Mouse (Mus musculus) adrenal gland, adult 8-10 months (tissue): ENCODE results near the gene Tuba1b. TPM values are rescaled to one million over a fixed set of nuclear protein-coding genes. Genes with fewer than 3 reads are reported as not detected.

Source experiments
- DNase-seq: peaks from one replicate; pipeline ENCODE4 v3.0.0; 2022
- total RNA-seq, 4 experiments: library from RNA; stranded (reverse); gene quantifications; 2 replicates each; pipeline ENCODE4 v1.2.4; 2022

Tuba1b gene
- total RNA-seq, 4 experiments from 2014 or later: 199 to 221 (median 208) TPM

GRCm38 (mm10) chr15:98886667-98887387 is 47.5 kb downstream of the Tuba1b start:
- no peak for DNase-seq

DNA sequence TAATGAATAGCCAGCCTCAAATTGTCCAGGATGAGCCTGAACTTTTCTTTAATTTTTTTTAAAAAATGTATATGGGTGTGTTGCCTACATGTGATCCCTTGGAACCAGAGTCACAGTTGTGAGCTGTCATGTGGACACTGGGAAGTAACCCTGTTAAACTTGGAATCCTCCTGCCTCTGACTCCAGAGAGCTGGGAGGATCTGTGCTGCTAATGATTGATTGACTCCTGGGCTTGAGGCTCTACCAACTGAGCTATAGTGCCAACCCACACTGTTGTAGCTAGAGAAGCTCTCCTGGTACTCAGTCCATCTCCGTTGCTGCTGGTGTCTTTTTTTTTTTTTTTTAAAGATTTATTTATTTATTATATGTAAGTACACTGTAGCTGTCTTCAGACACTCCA is 50.3 kb downstream of the Tuba1b start:
- no peak for DNase-seq

DNA sequence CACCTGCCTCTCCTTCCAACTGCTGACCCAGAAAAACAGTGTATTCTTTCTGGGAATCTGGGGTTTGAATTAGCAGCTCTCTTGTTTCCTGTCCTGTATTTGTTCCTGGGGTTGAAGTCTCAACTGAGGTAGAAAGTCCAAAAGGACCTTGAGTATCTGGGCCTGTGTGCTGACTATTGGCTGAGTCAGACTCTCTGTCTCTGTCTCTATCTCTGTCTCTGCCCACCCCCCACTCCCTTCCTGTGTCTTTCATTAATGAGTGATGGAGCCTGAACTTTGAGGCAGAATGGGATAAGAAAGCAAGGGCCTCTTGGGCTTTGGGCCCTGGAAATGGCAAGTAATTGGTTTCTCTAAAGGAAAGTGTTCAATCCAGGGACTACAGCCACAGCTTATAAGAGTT is 50.7 kb downstream of the Tuba1b start:
- DNase-seq: no peak

GRCm38 (mm10) chr15:98881656-98882008 is 52.7 kb downstream of the Tuba1b start:
- no peak for DNase-seq

Other genes starting within 250 kb of the Tuba1b start
- under 1 TPM; 0.59 to 0.90 (median 0.82) TPM for gene Ccdc65, start 226.4 kb downstream of the Tuba1b start, total RNA-seq
- gene Fkbp11, start 206.4 kb downstream of the Tuba1b start, total RNA-seq: 10 to 100 TPM in 1 of 4 experiments, 1 to 10 TPM in 3; 7.1 to 14.4 (median 9.8) TPM
- 100 to 1,000 TPM; 153 to 163 (median 159) TPM for gene Arf3, start 171.4 kb downstream of the Tuba1b start, total RNA-seq
- 10 to 100 TPM in 1 of 4 experiments, 1 to 10 TPM in 1, under 1 TPM in 2; 0.49 to 12.9 (median 5.0) TPM for gene Wnt10b, start 156.4 kb downstream of the Tuba1b start, total RNA-seq
- gene Wnt1, start 144.7 kb downstream of the Tuba1b start, total RNA-seq: not detected
- gene Ddn, start 125.1 kb downstream of the Tuba1b start, total RNA-seq: 1 to 10 TPM in 1 of 4 experiments, under 1 TPM in 3; 0.29 to 1.1 (median 0.61) TPM
- 10 to 100 TPM; 76.0 to 83.8 (median 79.2) TPM for gene Prkag1, start 103.0 kb downstream of the Tuba1b start, total RNA-seq
- gene Kmt2d, start 63.4 kb downstream of the Tuba1b start, total RNA-seq: 100 to 1,000 TPM in 1 of 4 experiments, 10 to 100 TPM in 3; 61.7 to 114 (median 71.8) TPM
- gene Rhebl1, start 40.0 kb downstream of the Tuba1b start, total RNA-seq: 1 to 10 TPM; 2.8 to 7.2 (median 4.2) TPM
- 1 to 10 TPM; 1.8 to 3.8 (median 2.1) TPM for gene Dhh, start 36.0 kb downstream of the Tuba1b start, total RNA-seq
- 10 to 100 TPM; 12.3 to 33.2 (median 27.8) TPM for gene Lmbr1l, start 16.3 kb downstream of the Tuba1b start, total RNA-seq
- not detected for gene Gm49450, start 19.0 kb upstream of the Tuba1b start, total RNA-seq
- gene Tuba1a, start 19.1 kb upstream of the Tuba1b start, total RNA-seq: 100 to 1,000 TPM in 3 of 4 experiments, 10 to 100 TPM in 1; 70.5 to 196 (median 116) TPM
- 100 to 1,000 TPM; 207 to 347 (median 262) TPM for gene Tuba1c, start 95.3 kb upstream of the Tuba1b start, total RNA-seq
- gene Prph, start 120.6 kb upstream of the Tuba1b start, total RNA-seq: 1 to 10 TPM in 2 of 4 experiments, under 1 TPM in 2; 0.81 to 2.2 (median 1.4) TPM
- 1 to 10 TPM in 1 of 4 experiments, under 1 TPM in 3; 0.22 to 2.3 (median 0.67) TPM for gene Troap, start 140.0 kb upstream of the Tuba1b start, total RNA-seq
- not detected for gene C1ql4, start 153.3 kb upstream of the Tuba1b start, total RNA-seq
- 1 to 10 TPM in 2 of 4 experiments, under 1 TPM in 2; 0.37 to 1.6 (median 1.2) TPM for gene Dnajc22, start 158.6 kb upstream of the Tuba1b start, total RNA-seq
- 10 to 100 TPM; 13.9 to 20.1 (median 17.6) TPM for gene Spats2, start 191.4 kb upstream of the Tuba1b start, total RNA-seq